Mouse (Mus musculus): Measurements from ENCODE around the gene Slfnl1. TPM values are rescaled to one million over a fixed set of nuclear protein-coding genes. Genes with fewer than 3 reads are reported as not detected.
A peak's percentile ranks its signal among the peaks of the same experiment; 100 is the strongest.

Gene Slfnl1
- polyA plus RNA-seq, 1 experiment: 571 TPM

- Histone ChIP-seq H3K4me1 (ENCODE audit: control insufficient read depth, insufficient read depth, low read length) (peaks cover 14% of the 10 kb centered on the region), H3K36me3 (ENCODE audit: control insufficient read depth, insufficient read depth, low read length) (no peaks in the 10 kb centered on the region), H3K27me3 (ENCODE audit: control insufficient read depth, insufficient read depth, low read length) (no peaks in the 10 kb centered on the region), H3K4me3 (ENCODE audit: control insufficient read depth, low read depth, low read length) (no peak overlapping the region), H3K27ac (ENCODE audit: control insufficient read depth, insufficient read depth, low read depth, low read length) (no peak overlapping the region)
- TF ChIP-seq CTCF (IDR thresholded peaks at IDR 0.05; ENCODE audit: control insufficient read depth, insufficient read depth, insufficient replicate concordance, low read depth, low read length) (no peak), POLR2A (IDR thresholded peaks at IDR 0.05; ENCODE audit: control insufficient read depth, low read depth, low read length) (no peak)
Observed at GRCm38 (mm10) chr4:120568005-120568404, 36.0 kb downstream of the Slfnl1 start.

DNA sequence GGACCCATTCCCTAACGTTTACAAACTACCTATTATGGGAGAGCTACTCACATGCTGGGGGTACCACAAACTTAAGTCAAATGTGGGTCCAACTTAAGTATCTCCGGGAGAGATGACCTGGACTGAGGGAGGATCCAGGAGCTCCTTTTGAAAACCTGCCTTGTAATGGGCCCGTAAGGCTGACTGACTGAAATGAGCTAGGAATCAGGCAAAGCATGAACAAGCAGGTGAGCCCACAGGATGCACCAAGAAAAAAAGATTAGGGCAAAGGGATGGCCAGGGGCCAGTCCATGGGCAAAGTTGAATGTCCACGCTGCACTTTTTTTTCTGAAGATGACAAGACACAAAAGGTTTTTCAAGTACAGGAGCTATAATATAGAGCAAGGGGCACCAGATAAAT lies 37.0 kb downstream of the Slfnl1 start:
- TF ChIP-seq CTCF (IDR thresholded peaks at IDR 0.05; ENCODE audit: control insufficient read depth, insufficient read depth, insufficient replicate concordance, low read depth, low read length): no peak
- TF ChIP-seq POLR2A (IDR thresholded peaks at IDR 0.05; ENCODE audit: control insufficient read depth, low read depth, low read length): no peak
- H3K4me1 ChIP-seq (ENCODE audit: control insufficient read depth, insufficient read depth, low read length): peaks cover 14% of the 10 kb centered on the region
- peak overlapping the region; percentile 16 for H3K4me3 ChIP-seq (ENCODE audit: control insufficient read depth, low read depth, low read length)
- no peaks in the 10 kb centered on the region for H3K27me3 ChIP-seq (ENCODE audit: control insufficient read depth, insufficient read depth, low read length)
- peak overlapping the region; percentile 40 for H3K27ac ChIP-seq (ENCODE audit: control insufficient read depth, insufficient read depth, low read depth, low read length)
- H3K36me3 ChIP-seq (ENCODE audit: control insufficient read depth, insufficient read depth, low read length): no peaks in the 10 kb centered on the region

GRCm38 (mm10) chr4:120569486-120570437 lies 37.7 kb downstream of the Slfnl1 start, which contains the start of gene Ctps:
Gene Ctps (minus strand): TSS chr4:120570276.
- H3K27ac ChIP-seq (ENCODE audit: control insufficient read depth, insufficient read depth, low read depth, low read length): peak within 1 kb of the TSS; percentile 96
- TF ChIP-seq CTCF (IDR thresholded peaks at IDR 0.05; ENCODE audit: control insufficient read depth, insufficient read depth, insufficient replicate concordance, low read depth, low read length): no peak
- peak; percentile 73 for TF ChIP-seq POLR2A (IDR thresholded peaks at IDR 0.05; ENCODE audit: control insufficient read depth, low read depth, low read length)

GRCm38 (mm10) chr4:120570438-120571069 lies 38.5 kb downstream of the Slfnl1 start:
- no peak for TF ChIP-seq CTCF (IDR thresholded peaks at IDR 0.05; ENCODE audit: control insufficient read depth, insufficient read depth, insufficient replicate concordance, low read depth, low read length)
- TF ChIP-seq POLR2A (IDR thresholded peaks at IDR 0.05; ENCODE audit: control insufficient read depth, low read depth, low read length): no peak
- no peaks in the 10 kb centered on the region for H3K36me3 ChIP-seq (ENCODE audit: control insufficient read depth, insufficient read depth, low read length)
- H3K27ac ChIP-seq (ENCODE audit: control insufficient read depth, insufficient read depth, low read depth, low read length): peak overlapping the region; percentile 96
- no peaks in the 10 kb centered on the region for H3K27me3 ChIP-seq (ENCODE audit: control insufficient read depth, insufficient read depth, low read length)
- peak overlapping the region; percentile 98 for H3K4me3 ChIP-seq (ENCODE audit: control insufficient read depth, low read depth, low read length)
- H3K4me1 ChIP-seq (ENCODE audit: control insufficient read depth, insufficient read depth, low read length): peaks cover 14% of the 10 kb centered on the region

More at GRCm38 (mm10) chr4:120569486-120570437, 37.7 kb downstream of the Slfnl1 start, which contains the start of gene Ctps:
- peak within 1 kb of the TSS; percentile 98 for H3K4me3 ChIP-seq (ENCODE audit: control insufficient read depth, low read depth, low read length)
- peaks cover 14% of the 10 kb centered on the region for H3K4me1 ChIP-seq (ENCODE audit: control insufficient read depth, insufficient read depth, low read length)
- H3K27me3 ChIP-seq (ENCODE audit: control insufficient read depth, insufficient read depth, low read length): no peaks in the 10 kb centered on the region
- H3K36me3 ChIP-seq (ENCODE audit: control insufficient read depth, insufficient read depth, low read length): no peaks in the 10 kb centered on the region

DNA sequence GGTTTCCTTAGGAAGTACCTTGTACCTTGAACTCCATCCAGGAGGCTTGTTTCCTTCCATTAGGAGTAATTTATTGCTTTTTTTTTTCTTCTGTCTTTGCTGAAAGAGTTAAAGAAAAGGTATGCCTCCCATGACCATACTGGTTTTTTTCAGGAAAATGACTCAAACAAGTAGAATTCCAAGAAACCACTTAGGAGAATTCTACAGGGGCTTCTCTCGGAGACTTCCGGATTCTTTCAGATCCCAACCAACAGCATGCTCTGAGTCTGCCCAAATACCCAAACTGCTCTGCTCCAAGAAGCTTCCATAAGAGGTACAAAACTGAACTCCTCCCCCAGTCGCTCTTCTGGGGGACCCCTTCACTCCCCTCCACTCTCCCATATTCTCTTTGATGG lies 39.0 kb downstream of the Slfnl1 start:
- TF ChIP-seq POLR2A (IDR thresholded peaks at IDR 0.05; ENCODE audit: control insufficient read depth, low read depth, low read length): no peak
- no peak for TF ChIP-seq CTCF (IDR thresholded peaks at IDR 0.05; ENCODE audit: control insufficient read depth, insufficient read depth, insufficient replicate concordance, low read depth, low read length)
- Histone ChIP-seq H3K4me1 (ENCODE audit: control insufficient read depth, insufficient read depth, low read length) (peaks cover 14% of the 10 kb centered on the region), H3K27ac (ENCODE audit: control insufficient read depth, insufficient read depth, low read depth, low read length) (no peak overlapping the region), H3K36me3 (ENCODE audit: control insufficient read depth, insufficient read depth, low read length) (no peaks in the 10 kb centered on the region), H3K4me3 (ENCODE audit: control insufficient read depth, low read depth, low read length) (no peak overlapping the region), H3K27me3 (ENCODE audit: control insufficient read depth, insufficient read depth, low read length) (no peaks in the 10 kb centered on the region)

GRCm38 (mm10) chr4:120571691-120572090 lies 39.7 kb downstream of the Slfnl1 start:
- no peak overlapping the region for H3K27ac ChIP-seq (ENCODE audit: control insufficient read depth, insufficient read depth, low read depth, low read length)
- peaks cover 14% of the 10 kb centered on the region for H3K4me1 ChIP-seq (ENCODE audit: control insufficient read depth, insufficient read depth, low read length)
- H3K36me3 ChIP-seq (ENCODE audit: control insufficient read depth, insufficient read depth, low read length): no peaks in the 10 kb centered on the region
- no peak for TF ChIP-seq POLR2A (IDR thresholded peaks at IDR 0.05; ENCODE audit: control insufficient read depth, low read depth, low read length)
- H3K4me3 ChIP-seq (ENCODE audit: control insufficient read depth, low read depth, low read length): no peak overlapping the region
- no peaks in the 10 kb centered on the region for H3K27me3 ChIP-seq (ENCODE audit: control insufficient read depth, insufficient read depth, low read length)

DNA sequence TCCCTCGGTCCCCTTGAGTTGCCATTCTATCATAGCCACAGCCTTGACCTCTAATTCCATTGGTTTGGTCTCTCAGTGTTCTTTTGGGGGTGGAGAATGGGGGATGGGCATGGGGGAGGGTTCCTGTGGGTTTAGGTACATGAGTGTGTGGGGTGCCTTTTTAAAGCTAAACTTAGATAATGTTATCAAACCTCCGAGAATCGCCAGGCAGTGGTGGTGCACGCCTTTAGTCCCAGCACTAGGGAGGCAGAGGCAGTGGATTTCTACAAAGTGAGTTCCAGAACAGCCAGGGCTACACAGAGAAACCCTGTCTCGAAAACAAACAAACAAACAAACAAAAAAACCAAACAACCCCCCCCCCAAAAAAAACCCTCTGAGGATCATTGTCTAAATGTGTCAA lies 48.9 kb downstream of the Slfnl1 start:
- no peak overlapping the region for H3K27ac ChIP-seq (ENCODE audit: control insufficient read depth, insufficient read depth, low read depth, low read length)
- no peaks in the 10 kb centered on the region for H3K27me3 ChIP-seq (ENCODE audit: control insufficient read depth, insufficient read depth, low read length)
- H3K4me3 ChIP-seq (ENCODE audit: control insufficient read depth, low read depth, low read length): no peak overlapping the region
- H3K4me1 ChIP-seq (ENCODE audit: control insufficient read depth, insufficient read depth, low read length): peaks cover 4% of the 10 kb centered on the region; the same call in 1 of the 2 replicates
- TF ChIP-seq CTCF (IDR thresholded peaks at IDR 0.05; ENCODE audit: control insufficient read depth, insufficient read depth, insufficient replicate concordance, low read depth, low read length) (no peak), POLR2A (IDR thresholded peaks at IDR 0.05; ENCODE audit: control insufficient read depth, low read depth, low read length) (no peak)
- no peaks in the 10 kb centered on the region for H3K36me3 ChIP-seq (ENCODE audit: control insufficient read depth, insufficient read depth, low read length)

All from testis, adult 2 months (tissue).